Mouse (Mus musculus): ENCODE measurements around the gene Mapt. TPM values are rescaled to one million over a fixed set of nuclear protein-coding genes. Genes with fewer than 3 reads are reported as not detected.

Mapt gene
- polyA plus RNA-seq, 1 experiment from 2014 or later: 11.0 TPM

DNA sequence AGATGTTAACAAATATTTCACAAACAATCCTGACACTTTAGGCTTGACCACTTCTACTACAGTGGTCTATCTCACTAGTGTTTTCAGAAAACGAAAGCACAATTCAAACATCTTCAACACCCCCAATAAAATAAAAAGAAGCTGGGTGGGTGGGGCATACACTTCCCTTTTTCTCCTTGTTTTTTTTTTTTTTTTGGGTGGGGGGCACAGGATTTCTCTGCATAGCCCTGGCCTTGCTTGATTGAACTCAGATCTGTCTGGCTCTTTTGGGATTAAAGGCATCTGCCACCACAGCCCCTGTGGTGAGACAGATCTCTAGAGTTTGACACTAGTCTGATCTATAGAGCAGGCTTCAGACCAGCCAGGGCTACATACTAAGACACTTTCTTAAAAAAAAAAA is 131.5 kb downstream of the Mapt start:
- WGBS: 95% methylated on average over 1 of the region's 1 CpGs
- H3K9me3 ChIP-seq: no peaks in the 10 kb centered on the region
- H3K9ac ChIP-seq: no peak overlapping the region
- no peak for ATAC-seq (ENCODE audit: borderline replicate concordance, extremely low read depth, low FRiP score, low TSS enrichment)
- H3K27me3 ChIP-seq: no peaks in the 10 kb centered on the region
- peaks cover 6% of the 10 kb centered on the region; the same call in 1 of the 2 replicates for H3K36me3 ChIP-seq
- H3K27ac ChIP-seq: no peak overlapping the region
- no peak overlapping the region for H3K4me3 ChIP-seq
- H3K4me2 ChIP-seq: no peak overlapping the region
- no peaks in the 10 kb centered on the region for H3K4me1 ChIP-seq

DNA sequence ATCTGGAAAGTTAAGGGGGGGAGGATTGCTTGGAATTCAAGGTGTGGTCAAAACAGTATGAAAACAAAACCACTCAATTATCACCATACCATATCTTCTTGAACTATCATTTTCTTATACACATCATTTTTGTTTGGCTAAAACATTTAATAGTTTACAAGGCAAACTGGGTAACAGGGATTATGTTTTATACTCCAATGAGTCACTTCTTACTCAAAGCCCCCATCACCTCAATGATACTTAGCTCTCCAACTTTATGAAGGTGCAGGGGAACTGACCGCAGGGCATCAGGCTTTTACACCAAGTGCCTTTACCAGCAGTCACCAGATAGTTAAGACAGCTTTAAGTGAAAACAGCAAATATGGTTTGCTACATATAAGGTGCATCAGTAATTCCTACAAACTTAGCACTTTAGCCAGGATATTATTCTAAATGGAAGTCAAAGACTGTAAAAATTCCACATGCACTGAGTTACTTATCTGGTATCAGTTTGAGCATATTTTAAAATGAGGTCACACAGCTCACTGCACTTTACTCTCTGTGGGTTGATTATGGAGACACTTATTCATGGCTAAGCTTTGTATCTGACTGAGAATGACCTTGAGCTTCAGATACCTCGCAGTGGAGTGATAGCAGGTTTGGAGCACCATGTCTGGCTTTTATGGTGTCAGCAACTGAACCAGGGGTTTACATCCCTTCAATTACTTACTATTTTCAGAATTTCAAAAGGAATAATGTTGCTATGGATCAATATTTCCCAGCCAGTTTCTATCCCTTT is 132.8 kb downstream of the Mapt start:
- 94% methylated on average over 2 of the region's 2 CpGs for WGBS
- Histone ChIP-seq H3K4me3 (no peak overlapping the region), H3K9me3 (no peaks in the 10 kb centered on the region), H3K27me3 (no peaks in the 10 kb centered on the region), H3K4me2 (no peak overlapping the region), H3K27ac (no peak overlapping the region), H3K36me3 (peaks cover 10% of the 10 kb centered on the region; the same call in 1 of the 2 replicates), H3K9ac (no peak overlapping the region), H3K4me1 (no peaks in the 10 kb centered on the region)
- ATAC-seq (ENCODE audit: borderline replicate concordance, extremely low read depth, low FRiP score, low TSS enrichment): no peak

DNA sequence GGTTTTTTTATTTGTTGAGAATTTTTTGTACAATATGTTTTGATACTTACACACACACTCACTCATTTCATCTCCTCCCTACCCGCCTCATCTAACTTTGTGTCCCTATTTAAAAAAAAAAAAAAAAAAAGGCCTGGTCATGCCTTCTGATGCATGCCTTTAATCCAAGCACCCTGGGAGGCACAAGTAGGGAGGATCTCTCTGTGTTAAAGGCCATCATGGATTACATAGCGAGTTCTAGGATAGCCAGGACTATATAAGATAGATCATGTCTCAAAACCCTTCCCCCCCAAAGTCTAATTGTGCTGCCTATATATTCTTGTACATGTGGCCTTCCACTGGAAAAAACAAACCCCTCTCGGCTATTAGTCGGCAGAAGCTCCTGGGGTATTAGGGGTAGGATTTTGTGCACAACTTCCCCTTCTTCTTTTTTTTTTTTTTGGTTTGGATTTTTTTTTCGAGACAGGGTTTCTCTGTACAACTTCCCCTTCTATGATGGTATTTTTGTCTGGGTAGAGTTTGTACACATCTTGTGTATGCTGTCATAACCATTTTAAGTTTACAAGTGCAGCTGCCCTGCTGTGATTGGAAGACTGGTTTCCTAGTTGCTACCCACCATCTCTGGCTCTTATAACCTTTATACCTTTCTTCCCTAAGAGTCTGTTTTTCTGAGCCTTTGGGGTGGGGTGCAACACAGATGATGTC is 136.4 kb downstream of the Mapt start:
- H3K27me3 ChIP-seq: no peaks in the 10 kb centered on the region
- H3K36me3 ChIP-seq: peaks cover 11% of the 10 kb centered on the region; the same call in 1 of the 2 replicates
- H3K4me2 ChIP-seq: no peak overlapping the region
- no peaks in the 10 kb centered on the region for H3K9me3 ChIP-seq
- no peak for ATAC-seq (ENCODE audit: borderline replicate concordance, extremely low read depth, low FRiP score, low TSS enrichment)
- H3K27ac ChIP-seq: no peak overlapping the region
- 86% methylated on average over 5 of the region's 5 CpGs for whole genome bisulfite sequencing
- H3K4me1 ChIP-seq: no peaks in the 10 kb centered on the region
- no peak overlapping the region for H3K9ac ChIP-seq
- no peak overlapping the region for H3K4me3 ChIP-seq

DNA sequence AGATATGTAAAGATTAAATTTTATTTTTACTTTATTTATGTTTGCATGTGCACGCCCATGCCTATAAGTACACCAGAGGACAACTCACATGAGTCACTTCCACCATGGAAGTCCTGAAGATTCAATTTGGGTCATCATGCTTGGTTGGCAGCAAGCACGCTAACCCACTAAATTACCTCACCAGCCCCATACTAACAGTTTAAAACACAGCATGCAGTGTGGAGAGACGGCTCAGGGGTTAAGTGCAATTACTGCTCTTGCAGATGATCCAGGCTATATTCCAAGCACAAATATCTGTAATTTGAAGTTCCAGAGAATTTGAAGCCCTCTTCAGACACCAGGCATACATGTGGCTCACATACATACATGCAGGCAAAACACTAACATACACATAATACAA is 145.1 kb downstream of the Mapt start:
- Histone ChIP-seq H3K36me3 (peaks cover 15% of the 10 kb centered on the region), H3K4me1 (no peaks in the 10 kb centered on the region)
- no peak for ATAC-seq (ENCODE audit: borderline replicate concordance, extremely low read depth, low FRiP score, low TSS enrichment)

DNA sequence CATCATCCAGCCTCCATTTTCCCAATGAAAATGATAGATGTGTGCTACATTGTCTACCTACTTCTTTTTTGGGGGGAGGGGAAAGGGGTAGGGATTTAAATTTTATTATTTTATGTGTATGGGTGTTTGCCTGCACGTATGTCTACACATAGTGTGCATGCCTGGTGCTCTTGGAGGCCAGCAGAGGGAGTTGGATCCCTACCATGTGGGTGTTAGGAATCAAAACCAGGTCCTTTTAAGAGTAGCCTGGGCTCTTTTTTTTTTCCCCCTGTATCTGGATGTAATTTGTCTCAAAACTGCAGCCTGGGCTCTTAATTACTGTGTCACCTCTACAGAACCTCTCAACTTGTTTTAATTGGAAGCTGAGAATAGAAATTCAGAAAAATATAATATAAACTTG is 148.4 kb downstream of the Mapt start:
- Histone ChIP-seq H3K9me3 (no peaks in the 10 kb centered on the region), H3K36me3 (peaks cover 5% of the 10 kb centered on the region), H3K27me3 (no peaks in the 10 kb centered on the region), H3K9ac (no peak overlapping the region), H3K27ac (no peak overlapping the region), H3K4me1 (no peaks in the 10 kb centered on the region), H3K4me2 (no peak overlapping the region), H3K4me3 (no peak overlapping the region)
- no peak for ATAC-seq (ENCODE audit: borderline replicate concordance, extremely low read depth, low FRiP score, low TSS enrichment)
- 81% methylated on average over 1 of the region's 1 CpGs for WGBS

More for the DNA sequence above, 145.1 kb downstream of the Mapt start:
- Histone ChIP-seq H3K27me3 (no peaks in the 10 kb centered on the region), H3K27ac (no peak overlapping the region), H3K9me3 (no peaks in the 10 kb centered on the region), H3K9ac (no peak overlapping the region), H3K4me3 (no peak overlapping the region), H3K4me2 (no peak overlapping the region)
- WGBS: 87% methylated on average over 3 of the region's 3 CpGs

Small RNAs within 50 kb of the gene (microRNA-seq; reads per million reads assigned to microRNA genes)
- gene Gm47310: not detected

Other genes with a start within 250 kb of the Mapt start
- not detected in 2 replicates for gene Crhr1, start 98.5 kb upstream of the Mapt start, polyA plus RNA-seq (2015; fragmentation: Nextera tagmentation; extraction: Ambion mirVana)
- not detected in 2 replicates for gene Sppl2c, start 45.1 kb upstream of the Mapt start, polyA plus RNA-seq (2015; fragmentation: Nextera tagmentation; extraction: Ambion mirVana)
- gene Kansl1, start 237.5 kb downstream of the Mapt start, polyA plus RNA-seq (2015; fragmentation: Nextera tagmentation; extraction: Ambion mirVana): 18.6 and 19.2 TPM in 2 replicates